Mouse (Mus musculus): ENCODE data around the gene Mbnl1. TPM values are rescaled to one million over a fixed set of nuclear protein-coding genes. Genes with fewer than 3 reads are reported as not detected.

Mbnl1 gene
- polyA plus RNA-seq, 1 experiment from 2014 or later = 106 TPM

DNA sequence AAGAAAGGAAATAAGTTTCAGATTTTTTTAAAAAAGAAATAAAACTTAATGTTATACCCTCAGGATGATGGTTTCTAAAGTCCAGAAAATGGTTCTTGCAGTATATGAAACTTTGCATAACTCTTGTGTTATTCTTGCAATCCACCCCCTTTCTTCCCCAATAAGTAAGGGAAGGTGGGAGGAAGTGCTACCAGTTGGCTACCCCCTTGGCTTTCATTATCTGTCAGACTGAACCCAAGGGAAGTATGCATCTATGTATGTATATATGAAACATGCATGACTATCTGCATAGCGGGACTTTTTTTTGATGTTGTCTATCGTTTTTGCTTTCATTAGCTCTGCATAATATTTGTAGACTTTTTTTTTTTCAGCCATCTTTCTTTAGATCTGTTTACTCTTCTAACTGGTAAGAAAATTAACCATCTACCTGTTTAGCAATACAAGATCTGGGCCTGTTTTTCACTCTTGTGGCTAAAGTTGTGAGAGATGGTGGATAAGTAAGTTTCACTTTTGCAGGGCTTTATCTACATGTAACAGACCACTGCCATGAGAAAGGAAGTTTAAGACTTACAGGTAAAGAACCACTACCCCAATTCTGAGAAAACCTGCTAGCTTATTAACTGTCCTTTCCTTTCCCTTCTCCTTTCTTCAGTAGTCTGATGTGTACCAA lies 484 bp upstream of the Mbnl1 start:
- no peaks in the 10 kb centered on the region for H3K4me1 ChIP-seq (ENCODE audit: control insufficient read depth, insufficient read depth, low read length)
- no peak overlapping the region for H3K9ac ChIP-seq (ENCODE audit: low read length)
- no peak for ATAC-seq (ENCODE audit: insufficient read depth, low FRiP score)
- H3K36me3 ChIP-seq (ENCODE audit: control insufficient read depth, insufficient read depth, low read length) = no peaks in the 10 kb centered on the region
- 0 out of 2 replicates have a peak overlapping the region, but pooled peaks have one; percentile 3 for H3K4me2 ChIP-seq (ENCODE audit: low read depth, low read length)
- 80% methylated on average over 2 of the region's 2 CpGs for WGBS
- H3K27me3 ChIP-seq (ENCODE audit: control insufficient read depth, insufficient read depth, low read length) = no peaks in the 10 kb centered on the region
- no peaks in the 10 kb centered on the region for H3K9me3 ChIP-seq (replicated peaks; ENCODE audit: control insufficient read depth, low read length)
- no peak overlapping the region for H3K4me3 ChIP-seq (replicated peaks; ENCODE audit: low read length)
- H3K27ac ChIP-seq (ENCODE audit: low read length) = no peak overlapping the region

DNA sequence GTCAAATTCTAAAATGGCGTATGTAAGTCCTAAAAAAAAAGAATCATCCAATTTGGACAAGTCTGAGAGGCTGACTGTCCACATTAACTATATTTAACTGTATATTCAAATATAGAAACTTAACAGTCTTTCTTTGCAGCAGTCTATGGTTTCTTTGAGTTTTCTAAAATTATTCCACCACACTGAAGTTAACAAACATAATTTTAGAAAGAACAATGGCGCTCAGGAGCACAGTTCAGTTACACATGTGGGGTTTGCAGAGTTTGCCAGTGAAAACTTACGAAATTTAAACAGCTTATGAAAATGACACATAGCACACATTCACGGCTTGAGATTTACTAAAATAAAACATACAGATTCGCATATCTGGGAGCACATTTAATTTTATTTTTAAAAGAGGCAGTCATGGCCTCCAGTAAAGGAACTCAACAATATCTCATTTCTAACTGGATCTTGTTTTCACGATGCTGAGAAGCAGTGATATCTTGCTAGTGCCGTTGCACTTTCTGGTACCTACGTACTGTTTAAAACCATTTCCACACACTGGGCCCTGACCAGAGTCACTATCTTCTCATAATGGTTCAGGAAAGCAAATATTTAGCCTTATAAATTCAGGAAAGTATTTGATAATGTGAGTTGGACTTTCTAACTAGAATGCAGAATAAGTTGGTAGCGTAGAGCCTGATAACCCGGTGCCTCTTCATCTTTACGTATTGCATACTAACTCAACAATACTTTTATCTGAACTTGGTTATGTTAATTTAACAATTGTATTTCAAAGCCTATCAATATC lies 1.4 kb downstream of the Mbnl1 start:
- H3K4me2 ChIP-seq (ENCODE audit: low read depth, low read length) = no peak overlapping the region
- H3K27me3 ChIP-seq (ENCODE audit: control insufficient read depth, insufficient read depth, low read length) = no peaks in the 10 kb centered on the region
- 78% methylated on average over 11 of the region's 11 CpGs for WGBS
- no peaks in the 10 kb centered on the region for H3K36me3 ChIP-seq (ENCODE audit: control insufficient read depth, insufficient read depth, low read length)
- no peaks in the 10 kb centered on the region for H3K4me1 ChIP-seq (ENCODE audit: control insufficient read depth, insufficient read depth, low read length)
- no peaks in the 10 kb centered on the region for H3K9me3 ChIP-seq (replicated peaks; ENCODE audit: control insufficient read depth, low read length)
- H3K9ac ChIP-seq (ENCODE audit: low read length) = no peak overlapping the region
- no peak for ATAC-seq (ENCODE audit: insufficient read depth, low FRiP score)
- no peak overlapping the region for H3K27ac ChIP-seq (ENCODE audit: low read length)
- no peak overlapping the region for H3K4me3 ChIP-seq (replicated peaks; ENCODE audit: low read length)

DNA sequence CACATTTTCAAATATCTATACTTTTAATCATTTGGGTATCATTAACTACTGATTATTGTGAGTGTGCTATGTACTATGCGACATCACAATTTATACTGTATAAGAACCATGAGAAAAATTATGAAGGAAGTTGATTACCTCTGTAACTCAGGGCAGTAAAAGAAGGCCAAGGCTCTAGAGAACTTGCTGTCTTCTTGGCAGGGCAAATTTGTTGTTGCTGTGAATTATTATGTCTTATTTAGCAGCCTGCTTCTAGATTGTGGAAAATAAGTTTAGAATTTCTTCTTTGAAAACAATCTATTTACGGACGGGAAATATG lies 2.0 kb downstream of the Mbnl1 start:
- 89% methylated on average over 3 of the region's 3 CpGs for WGBS
- Histone ChIP-seq H3K36me3 (ENCODE audit: control insufficient read depth, insufficient read depth, low read length) (no peaks in the 10 kb centered on the region), H3K4me1 (ENCODE audit: control insufficient read depth, insufficient read depth, low read length) (no peaks in the 10 kb centered on the region), H3K9ac (ENCODE audit: low read length) (no peak overlapping the region), H3K4me3 (replicated peaks; ENCODE audit: low read length) (no peak overlapping the region; the same call in 1 of the 2 replicates), H3K27ac (ENCODE audit: low read length) (no peak overlapping the region), H3K4me2 (ENCODE audit: low read depth, low read length) (no peak overlapping the region), H3K9me3 (replicated peaks; ENCODE audit: control insufficient read depth, low read length) (no peaks in the 10 kb centered on the region), H3K27me3 (ENCODE audit: control insufficient read depth, insufficient read depth, low read length) (no peaks in the 10 kb centered on the region)
- no peak for ATAC-seq (ENCODE audit: insufficient read depth, low FRiP score)

DNA sequence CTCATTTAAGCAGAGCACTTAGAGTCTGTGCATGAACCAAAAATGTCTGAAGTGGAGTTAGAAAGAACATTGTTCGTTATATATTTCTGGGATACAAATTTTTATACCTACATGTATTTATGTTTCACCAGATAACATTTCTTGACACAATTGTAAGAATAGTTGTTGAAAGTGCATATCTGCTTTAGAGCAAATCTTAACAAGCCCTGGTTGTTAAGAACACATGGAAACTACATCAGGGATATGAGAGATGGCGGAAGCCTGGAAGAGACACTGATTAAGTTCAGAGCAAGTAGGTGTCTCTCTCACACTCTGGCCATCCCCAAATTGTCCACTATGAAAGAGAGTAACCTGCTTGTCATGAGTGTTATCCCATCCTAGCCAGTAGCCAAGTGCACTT lies 2.4 kb downstream of the Mbnl1 start:
- no peak overlapping the region for H3K27ac ChIP-seq (ENCODE audit: low read length)
- ATAC-seq (ENCODE audit: insufficient read depth, low FRiP score) = no peak

DNA sequence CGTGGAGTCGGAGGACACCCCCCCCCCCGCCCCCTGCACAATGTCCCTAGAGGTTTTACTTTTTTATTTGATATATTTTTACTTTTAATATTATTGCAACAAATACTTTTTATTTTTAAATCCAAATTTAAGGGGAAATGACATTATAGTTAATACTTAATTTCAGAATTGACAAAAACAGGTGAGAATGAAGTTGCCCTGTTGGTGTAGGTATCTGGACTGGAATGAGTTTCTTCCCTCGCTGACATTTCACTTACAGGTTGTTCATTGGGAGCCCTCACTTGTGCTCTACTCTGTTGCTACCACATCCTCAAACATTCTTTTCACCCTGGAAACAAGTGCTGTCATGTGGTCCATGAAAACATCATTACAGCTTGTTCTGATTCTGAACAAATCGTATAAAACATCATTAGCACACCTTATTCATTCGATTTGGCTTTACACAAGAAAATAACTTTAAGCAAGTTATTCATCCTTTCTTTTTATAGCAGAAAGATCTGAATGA lies 4.2 kb downstream of the Mbnl1 start:
- WGBS = 86% methylated on average over 6 of the region's 6 CpGs
- H3K4me3 ChIP-seq (replicated peaks; ENCODE audit: low read length) = no peak overlapping the region
- H3K27ac ChIP-seq (ENCODE audit: low read length) = no peak overlapping the region
- no peaks in the 10 kb centered on the region for H3K9me3 ChIP-seq (replicated peaks; ENCODE audit: control insufficient read depth, low read length)
- H3K27me3 ChIP-seq (ENCODE audit: control insufficient read depth, insufficient read depth, low read length) = no peaks in the 10 kb centered on the region
- H3K4me1 ChIP-seq (ENCODE audit: control insufficient read depth, insufficient read depth, low read length) = no peaks in the 10 kb centered on the region
- ATAC-seq (ENCODE audit: insufficient read depth, low FRiP score) = no peak
- H3K9ac ChIP-seq (ENCODE audit: low read length) = no peak overlapping the region
- H3K4me2 ChIP-seq (ENCODE audit: low read depth, low read length) = no peak overlapping the region
- H3K36me3 ChIP-seq (ENCODE audit: control insufficient read depth, insufficient read depth, low read length) = no peaks in the 10 kb centered on the region

More for the DNA sequence above, 2.4 kb downstream of the Mbnl1 start:
- Histone ChIP-seq H3K27me3 (ENCODE audit: control insufficient read depth, insufficient read depth, low read length) (no peaks in the 10 kb centered on the region), H3K4me2 (ENCODE audit: low read depth, low read length) (no peak overlapping the region), H3K36me3 (ENCODE audit: control insufficient read depth, insufficient read depth, low read length) (no peaks in the 10 kb centered on the region), H3K4me1 (ENCODE audit: control insufficient read depth, insufficient read depth, low read length) (no peaks in the 10 kb centered on the region), H3K4me3 (replicated peaks; ENCODE audit: low read length) (no peak overlapping the region; the same call in 1 of the 2 replicates), H3K9ac (ENCODE audit: low read length) (no peak overlapping the region), H3K9me3 (replicated peaks; ENCODE audit: control insufficient read depth, low read length) (no peaks in the 10 kb centered on the region)
- 89% methylated on average over 2 of the region's 2 CpGs for WGBS

DNA sequence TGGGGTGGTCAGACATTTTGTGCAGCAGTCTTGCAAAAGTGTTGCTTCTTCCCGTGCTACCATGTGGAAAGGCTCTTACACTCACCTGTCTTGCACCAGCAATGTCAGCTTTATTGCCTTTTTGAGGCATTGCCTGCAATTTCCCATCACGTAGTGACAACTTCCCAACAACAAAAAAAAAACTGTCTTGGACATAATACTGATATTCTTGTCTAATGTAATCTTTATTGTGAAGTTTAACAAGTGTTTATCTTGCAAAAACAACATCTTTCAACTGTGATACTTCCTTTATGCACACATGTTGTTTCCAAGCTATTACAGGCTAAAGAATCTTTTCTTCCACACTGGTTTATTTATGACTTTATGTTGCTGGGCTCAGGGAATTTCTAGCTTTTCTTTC lies 5.8 kb downstream of the Mbnl1 start:
- Histone ChIP-seq H3K27ac (ENCODE audit: low read length) (no peak overlapping the region), H3K4me3 (replicated peaks; ENCODE audit: low read length) (no peak overlapping the region), H3K27me3 (ENCODE audit: control insufficient read depth, insufficient read depth, low read length) (no peaks in the 10 kb centered on the region), H3K9ac (ENCODE audit: low read length) (no peak overlapping the region), H3K9me3 (replicated peaks; ENCODE audit: control insufficient read depth, low read length) (no peaks in the 10 kb centered on the region), H3K4me2 (ENCODE audit: low read depth, low read length) (no peak overlapping the region), H3K36me3 (ENCODE audit: control insufficient read depth, insufficient read depth, low read length) (no peaks in the 10 kb centered on the region), H3K4me1 (ENCODE audit: control insufficient read depth, insufficient read depth, low read length) (no peaks in the 10 kb centered on the region)
- WGBS = 44% methylated on average over 2 of the region's 2 CpGs
- ATAC-seq (ENCODE audit: insufficient read depth, low FRiP score) = no peak

DNA sequence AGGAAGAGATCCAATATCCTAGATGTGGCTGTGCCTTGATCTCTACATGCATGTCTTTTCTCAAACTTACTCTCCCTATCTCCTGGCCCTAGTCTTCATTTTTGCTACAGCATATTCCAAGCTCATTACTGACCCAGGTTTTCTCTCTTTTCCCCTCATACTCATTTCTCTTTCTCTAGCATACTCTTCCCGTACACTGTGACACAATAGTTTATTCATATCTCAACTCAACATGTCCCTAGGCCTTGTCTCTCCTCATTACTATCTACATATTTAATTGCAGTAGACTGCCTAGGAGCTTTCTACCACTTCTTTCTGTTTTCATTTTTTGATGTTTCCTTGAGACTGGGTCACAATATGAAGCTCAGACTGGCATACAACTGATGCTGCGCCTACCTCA lies 8.1 kb downstream of the Mbnl1 start:
- Histone ChIP-seq H3K9me3 (replicated peaks; ENCODE audit: control insufficient read depth, low read length) (no peaks in the 10 kb centered on the region), H3K4me2 (ENCODE audit: low read depth, low read length) (no peak overlapping the region), H3K36me3 (ENCODE audit: control insufficient read depth, insufficient read depth, low read length) (no peaks in the 10 kb centered on the region), H3K4me3 (replicated peaks; ENCODE audit: low read length) (no peak overlapping the region), H3K27me3 (ENCODE audit: control insufficient read depth, insufficient read depth, low read length) (no peaks in the 10 kb centered on the region), H3K9ac (ENCODE audit: low read length) (no peak overlapping the region), H3K4me1 (ENCODE audit: control insufficient read depth, insufficient read depth, low read length) (no peaks in the 10 kb centered on the region), H3K27ac (ENCODE audit: low read length) (no peak overlapping the region)
- WGBS = 72% methylated on average over 2 of the region's 2 CpGs
- ATAC-seq (ENCODE audit: insufficient read depth, low FRiP score) = no peak

DNA sequence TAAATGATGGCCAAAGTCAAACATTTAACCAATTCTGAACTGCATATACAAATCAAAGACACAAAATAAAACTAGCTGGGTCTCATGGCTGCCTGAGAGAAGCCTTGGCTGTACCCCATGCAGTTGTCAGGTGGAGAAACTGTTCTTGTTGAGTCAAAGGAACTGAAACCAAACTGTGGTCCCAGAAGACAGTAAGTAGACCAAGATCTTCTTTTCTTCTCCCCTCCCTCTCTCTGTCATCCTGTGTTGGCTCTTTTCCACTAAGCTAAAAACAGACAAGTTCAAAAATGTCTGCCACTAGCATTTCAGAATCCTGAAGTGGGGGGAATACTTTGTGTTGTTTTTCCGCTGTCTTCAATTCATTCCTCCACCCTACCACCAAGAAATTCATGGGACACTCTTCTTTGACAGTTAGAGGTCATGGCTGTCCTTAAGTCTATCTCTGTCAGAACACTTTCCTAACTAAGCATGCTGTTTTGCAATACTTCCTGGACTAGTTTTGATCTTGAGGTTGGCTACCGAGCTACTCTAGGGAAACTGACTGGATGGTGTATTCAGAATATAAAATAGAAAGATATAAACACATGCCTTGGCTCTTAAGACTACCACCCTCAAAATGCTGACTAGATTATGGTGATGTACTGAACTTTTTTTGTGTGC lies 9.2 kb downstream of the Mbnl1 start:
- no peak overlapping the region for H3K4me2 ChIP-seq (ENCODE audit: low read depth, low read length)
- H3K4me1 ChIP-seq (ENCODE audit: control insufficient read depth, insufficient read depth, low read length) = no peaks in the 10 kb centered on the region
- H3K9ac ChIP-seq (ENCODE audit: low read length) = no peak overlapping the region
- ATAC-seq (ENCODE audit: insufficient read depth, low FRiP score) = no peak
- no peaks in the 10 kb centered on the region for H3K9me3 ChIP-seq (replicated peaks; ENCODE audit: control insufficient read depth, low read length)
- no peaks in the 10 kb centered on the region for H3K27me3 ChIP-seq (ENCODE audit: control insufficient read depth, insufficient read depth, low read length)
- no peak overlapping the region for H3K4me3 ChIP-seq (replicated peaks; ENCODE audit: low read length)
- H3K27ac ChIP-seq (ENCODE audit: low read length) = no peak overlapping the region
- H3K36me3 ChIP-seq (ENCODE audit: control insufficient read depth, insufficient read depth, low read length) = no peaks in the 10 kb centered on the region
- 87% methylated on average over 2 of the region's 2 CpGs for WGBS

DNA sequence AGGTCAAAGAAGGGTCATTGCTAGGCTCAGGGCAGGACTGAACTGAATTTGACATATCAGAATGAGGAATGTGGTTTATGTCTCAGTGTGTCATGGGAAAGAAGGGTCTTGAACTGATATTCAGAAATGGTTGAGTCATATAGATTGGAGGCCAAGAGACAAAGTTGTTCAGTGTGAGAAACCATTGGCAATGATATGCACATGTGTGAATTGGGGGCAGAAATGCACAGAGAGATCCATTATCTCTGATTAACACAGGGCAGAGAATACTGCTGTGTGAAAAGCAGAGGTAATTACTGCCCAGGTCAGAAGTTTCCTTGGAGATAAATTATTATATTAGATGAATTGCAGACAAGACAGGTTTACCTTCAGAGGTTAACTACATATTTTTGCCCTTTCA lies 10.7 kb downstream of the Mbnl1 start:
- no peaks in the 10 kb centered on the region for H3K36me3 ChIP-seq (ENCODE audit: control insufficient read depth, insufficient read depth, low read length)
- H3K9me3 ChIP-seq (replicated peaks; ENCODE audit: control insufficient read depth, low read length) = no peaks in the 10 kb centered on the region
- H3K9ac ChIP-seq (ENCODE audit: low read length) = no peak overlapping the region
- H3K27me3 ChIP-seq (ENCODE audit: control insufficient read depth, insufficient read depth, low read length) = no peaks in the 10 kb centered on the region
- no peak overlapping the region for H3K4me2 ChIP-seq (ENCODE audit: low read depth, low read length)
- H3K4me3 ChIP-seq (replicated peaks; ENCODE audit: low read length) = no peak overlapping the region
- no peak overlapping the region for H3K27ac ChIP-seq (ENCODE audit: low read length)
- H3K4me1 ChIP-seq (ENCODE audit: control insufficient read depth, insufficient read depth, low read length) = no peaks in the 10 kb centered on the region
- no peak for ATAC-seq (ENCODE audit: insufficient read depth, low FRiP score)
